Mouse (Mus musculus) liver, adult 2 months (tissue): ENCODE measurements at regions not wholly inside any gene's neighbourhood (a gene's known extent, or its start where the extent isn't known, plus 50 kb on each side); places are given as distances from the start of the nearest gene placed in this dataset.

ENCODE experiments used
- CTCF ChIP-seq: fragments of 200-500 bp; IDR thresholded peaks from 2 replicates; pipeline ENCODE4 v1.5.1; 2011; ENCODE audit warnings: low read depth, low read length, control low read depth
- POLR2A ChIP-seq: fragments of 200-500 bp; IDR thresholded peaks from 2 replicates; pipeline ENCODE4 v1.6.1; 2011; ENCODE audit warnings: low read length, control low read depth; ENCODE audit not compliant: insufficient read depth; ENCODE audit errors: extremely low read depth

DNA sequence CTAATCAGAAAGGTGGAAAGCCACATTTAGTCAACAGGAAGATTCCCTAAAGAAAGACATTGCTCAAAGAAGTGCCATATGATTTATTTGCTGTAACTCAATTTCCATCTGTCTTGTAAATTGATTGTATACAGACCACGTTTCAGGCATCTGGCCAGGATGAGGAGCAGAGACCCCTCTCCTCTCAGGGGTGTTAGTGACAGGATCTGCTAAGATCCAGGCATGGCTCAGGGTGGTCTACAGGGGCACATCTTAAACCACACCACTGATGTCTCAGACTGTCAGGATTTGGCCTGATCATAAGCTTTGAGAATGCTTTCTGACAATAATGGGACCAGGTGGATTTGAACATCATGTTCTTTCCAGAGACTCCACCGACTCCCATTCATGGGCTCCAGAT, 295.5 kb upstream of the 4930452B06Rik start:
- TF ChIP-seq CTCF: no peak
- TF ChIP-seq POLR2A: no peak
